ENCODE assay signal across 12 mouse cellular contexts in genomic region chr5:13354913-13355312, GRCm38 (mm10).
"Had no signal": no experiment of that assay in that cellular context is flagged by ENCODE, and none has a peak within 500 bp of the region (broad histone marks: within the 10 kb centered on the region; RNA-seq: fewer than 3 reads in every experiment).

No protein-coding gene starts in this region.

- DNase-seq: kidney, adult 2 months; kidney, postnatal 36 days; layer of hippocampus, postnatal 36 days; liver; lung, adult 2 months; lung, postnatal 14 days; lung, postnatal 4 days; midbrain, embryonic 14.5 days; right cerebral cortex, postnatal 14 days; spleen, adult 18-20 months; thymus, adult 2 months; thymus, postnatal 25 days had no signal
